Mouse (Mus musculus) stomach, postnatal 0 days (tissue): ENCODE results near the gene Grhl3.

ENCODE experiments used
- CTCF ChIP-seq: IDR thresholded peaks from 2 replicates; pipeline ENCODE4 v1.5.1; 2016; ENCODE audit warnings: antibody characterized with exemption, low read depth, mild to moderate bottlenecking, moderate library complexity
- EP300 ChIP-seq: optimal IDR thresholded peaks from 2 replicates; pipeline ENCODE3; 2016; ENCODE audit warnings: antibody characterized with exemption

- TF ChIP-seq EP300: no peak
- TF ChIP-seq CTCF: no peak
Observed at GRCm38 (mm10) chr4:135505794-135506193, 67.6 kb downstream of the Grhl3 start.
